Mouse (Mus musculus): ENCODE data around the gene Opcml. TPM values are rescaled to one million over a fixed set of nuclear protein-coding genes. Genes with fewer than 3 reads are reported as not detected.

The Opcml gene
- total RNA-seq, 2 experiments from 2014 or later = 235 to 266 TPM

DNA sequence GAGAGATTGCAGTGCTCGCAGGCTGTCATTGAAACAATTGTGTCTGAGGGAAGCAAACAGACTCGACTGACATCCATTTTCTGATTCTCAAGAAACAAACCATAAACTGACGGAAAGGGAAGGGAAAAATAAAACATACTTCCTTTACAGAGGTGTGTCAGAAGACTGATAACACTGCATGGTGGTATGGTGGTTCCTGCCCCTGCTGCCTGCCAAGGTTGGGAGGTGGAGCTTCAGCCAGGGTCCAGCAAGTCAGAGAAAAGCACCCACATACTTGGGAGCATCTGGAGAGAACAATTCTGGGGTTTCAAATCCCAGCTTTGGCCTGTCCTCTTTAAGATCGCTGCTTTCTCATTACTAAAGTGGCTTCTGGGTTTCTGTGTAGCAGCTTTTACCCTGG is 201.0 kb downstream of the Opcml start:
- no peak for DNase-seq (ENCODE audit: extremely low spot score in 1 of 2, low spot score in 1 of 2)

GRCm38 (mm10) chr9:27996536-27996935 is 206.0 kb downstream of the Opcml start:
- no peak for DNase-seq (ENCODE audit: extremely low spot score in 1 of 2, low spot score in 1 of 2)

DNA sequence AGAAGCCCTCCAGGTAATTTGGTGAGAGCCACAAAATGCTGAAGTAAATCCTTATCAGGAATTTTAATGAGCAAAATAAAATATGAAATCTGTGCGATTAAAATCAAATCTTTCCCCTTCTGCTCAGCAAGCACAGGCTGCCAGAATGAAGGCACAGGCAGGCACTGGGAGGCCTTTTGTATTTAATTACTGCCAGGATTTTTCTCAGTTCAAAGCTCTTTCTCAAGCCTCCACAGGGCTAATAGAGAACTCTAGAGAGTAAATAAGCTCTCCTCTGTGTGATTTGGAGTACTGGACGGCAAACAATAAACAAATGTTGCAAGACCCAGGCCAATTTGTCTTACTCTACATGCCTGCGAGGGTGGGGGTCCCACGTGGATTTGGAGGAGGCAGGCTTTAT is 208.2 kb downstream of the Opcml start:
- no peak for DNase-seq (ENCODE audit: extremely low spot score in 1 of 2, low spot score in 1 of 2)

DNA sequence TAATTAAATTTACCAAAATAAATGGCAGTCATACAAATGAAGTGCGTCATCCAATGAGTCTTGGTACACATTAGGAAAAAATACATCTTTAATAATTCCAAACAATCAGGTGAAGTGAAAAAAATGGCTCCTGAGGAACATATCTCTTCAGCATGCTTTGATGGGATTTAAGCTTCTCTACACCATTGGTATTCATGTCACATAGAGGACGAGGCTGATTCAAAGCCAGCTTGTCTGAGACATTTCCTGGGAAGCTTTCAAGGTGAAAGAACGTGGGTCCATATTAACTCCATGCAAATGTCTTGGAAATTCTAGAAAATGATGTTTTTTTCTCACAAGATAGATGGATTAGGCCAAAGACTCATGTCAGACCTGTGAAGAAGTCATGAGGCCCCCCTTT is 212.6 kb downstream of the Opcml start:
- no peak for DNase-seq (ENCODE audit: extremely low spot score in 1 of 2, low spot score in 1 of 2)

DNA sequence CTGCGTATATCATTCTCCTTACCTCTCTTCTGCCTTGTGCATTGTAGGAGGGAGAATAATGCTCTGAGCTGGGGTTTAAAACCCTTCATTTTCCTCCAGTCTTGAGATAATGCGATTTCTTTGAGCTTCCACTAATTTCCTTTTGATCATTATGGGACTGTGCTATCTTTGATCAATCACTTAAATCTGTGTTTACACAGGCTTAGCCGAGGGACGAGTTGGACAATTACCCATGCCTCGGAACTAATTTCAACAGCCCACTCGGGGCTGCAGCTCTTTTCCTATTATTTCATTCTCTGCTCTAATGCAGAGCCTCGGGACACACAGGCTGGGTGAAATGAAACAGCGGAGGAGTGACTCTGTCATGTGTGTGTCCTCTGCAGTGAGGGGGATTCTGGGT is 220.9 kb downstream of the Opcml start:
- no peak for DNase-seq (ENCODE audit: extremely low spot score in 1 of 2, low spot score in 1 of 2)

DNA sequence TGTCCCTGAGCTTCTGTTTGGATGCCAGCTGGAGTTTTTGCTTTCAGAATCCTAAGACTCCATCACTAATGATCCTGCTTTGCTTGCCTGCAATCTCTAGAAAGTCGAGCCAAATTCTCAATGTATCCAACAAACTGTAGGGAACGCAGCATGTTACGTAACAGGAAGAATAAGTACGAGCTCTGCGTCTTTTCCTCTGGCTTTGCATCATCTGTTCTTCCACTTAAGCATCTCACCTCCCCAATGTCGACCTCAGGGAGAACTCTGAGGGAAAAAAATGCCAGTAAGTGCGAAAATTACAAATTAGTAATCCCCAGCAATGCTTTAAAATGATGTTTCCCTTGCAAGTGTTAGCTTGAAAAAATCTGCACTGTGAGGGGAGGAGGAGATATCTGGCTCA is 222.1 kb downstream of the Opcml start:
- DNase-seq (ENCODE audit: extremely low spot score in 1 of 2, low spot score in 1 of 2) = no peak

DNA sequence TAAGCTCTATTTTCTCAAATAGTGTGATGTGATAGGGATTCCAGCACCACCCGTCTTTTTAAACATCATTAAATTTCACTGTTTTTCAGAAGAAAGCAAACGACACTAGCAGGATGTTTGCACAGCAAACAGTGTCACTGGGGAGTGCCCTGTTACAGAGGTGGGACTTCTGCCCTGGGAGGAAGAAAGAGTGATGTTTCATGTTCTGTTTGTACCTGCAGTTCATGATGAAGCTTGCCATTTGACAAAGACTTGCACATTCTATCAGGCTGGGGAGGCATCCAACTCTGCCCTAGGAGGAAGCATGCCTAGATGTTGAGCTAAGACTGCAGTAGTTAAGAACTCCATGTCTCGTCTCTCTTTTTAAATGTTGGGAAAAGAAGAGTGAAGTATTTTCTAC is 222.6 kb downstream of the Opcml start:
- DNase-seq (ENCODE audit: extremely low spot score in 1 of 2, low spot score in 1 of 2) = no peak

DNA sequence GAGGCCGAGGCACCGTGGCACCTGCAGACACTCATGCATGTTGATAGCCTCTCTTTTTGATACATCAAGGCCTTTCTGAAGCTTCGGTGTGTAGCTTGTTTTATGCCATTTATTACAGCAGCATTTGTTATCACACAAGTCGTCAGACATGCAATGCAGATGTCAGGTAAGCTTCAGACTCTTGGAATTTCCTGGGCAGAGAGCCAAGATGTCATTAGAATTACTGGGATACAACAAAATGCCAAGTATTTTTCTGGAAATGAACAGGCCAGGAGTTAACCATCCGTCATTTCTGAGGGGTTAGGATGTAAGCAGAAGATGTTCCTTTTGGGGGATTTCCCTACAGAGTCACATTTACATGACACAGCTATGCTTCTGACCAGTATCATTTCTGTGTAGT is 237.6 kb downstream of the Opcml start:
- no peak for DNase-seq (ENCODE audit: extremely low spot score in 1 of 2, low spot score in 1 of 2)

- no peak for DNase-seq (ENCODE audit: extremely low spot score in 1 of 2, low spot score in 1 of 2)
Measured at GRCm38 (mm10) chr9:28028788-28029393, 238.3 kb downstream of the Opcml start.

DNA sequence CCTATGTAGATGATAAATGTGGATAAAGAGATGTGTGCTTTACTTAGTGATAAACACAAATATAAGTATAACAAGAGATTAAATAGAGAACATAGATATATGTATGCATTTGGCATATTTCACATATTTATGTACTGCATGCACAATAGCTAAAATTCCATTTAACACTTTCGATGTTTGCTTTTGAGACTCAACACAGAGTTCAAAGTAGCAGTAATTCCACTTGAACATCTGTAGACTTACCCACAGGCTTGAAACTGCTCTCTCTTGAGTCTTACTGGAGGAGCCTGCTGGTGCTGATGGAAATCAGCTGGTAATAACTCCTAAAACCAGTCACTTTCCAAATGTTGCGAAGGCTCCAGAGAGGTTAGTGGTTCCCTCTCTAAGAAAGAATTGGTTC is 258.6 kb downstream of the Opcml start:
- no peak for DNase-seq (ENCODE audit: extremely low spot score in 1 of 2, low spot score in 1 of 2)

GRCm38 (mm10) chr9:28057171-28057845 is 266.7 kb downstream of the Opcml start:
- DNase-seq (ENCODE audit: extremely low spot score in 1 of 2, low spot score in 1 of 2) = no peak

- peak in 1 of 2 experiments; percentile 16 for DNase-seq (ENCODE audit: extremely low spot score in 1 of 2, low spot score in 1 of 2)
Measured at GRCm38 (mm10) chr9:28065126-28065525, 274.6 kb downstream of the Opcml start.

DNA sequence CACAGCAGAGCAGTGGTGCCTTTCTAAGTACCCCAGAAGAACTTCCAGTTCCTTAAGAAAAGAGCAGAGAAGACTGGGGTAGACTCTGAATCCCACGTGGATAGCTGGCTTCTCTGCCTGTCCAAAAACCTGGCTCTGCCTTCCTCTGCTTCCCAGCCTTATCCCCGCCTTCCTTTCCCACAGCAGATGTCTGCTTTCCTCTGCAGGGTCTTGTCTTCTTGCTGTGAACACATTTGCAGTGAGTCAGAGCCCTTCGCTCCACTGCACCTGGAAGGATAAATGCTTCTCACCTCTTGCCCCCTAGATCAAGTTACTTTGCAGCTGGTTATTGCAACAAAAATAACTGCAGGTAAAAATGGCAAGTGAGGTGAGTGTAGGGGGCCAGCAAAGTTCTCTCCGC is 290.1 kb downstream of the Opcml start:
- no peak for DNase-seq (ENCODE audit: extremely low spot score in 1 of 2, low spot score in 1 of 2)

- DNase-seq (ENCODE audit: extremely low spot score in 1 of 2, low spot score in 1 of 2) = no peak
Measured at GRCm38 (mm10) chr9:28083754-28084153, 293.2 kb downstream of the Opcml start.

DNA sequence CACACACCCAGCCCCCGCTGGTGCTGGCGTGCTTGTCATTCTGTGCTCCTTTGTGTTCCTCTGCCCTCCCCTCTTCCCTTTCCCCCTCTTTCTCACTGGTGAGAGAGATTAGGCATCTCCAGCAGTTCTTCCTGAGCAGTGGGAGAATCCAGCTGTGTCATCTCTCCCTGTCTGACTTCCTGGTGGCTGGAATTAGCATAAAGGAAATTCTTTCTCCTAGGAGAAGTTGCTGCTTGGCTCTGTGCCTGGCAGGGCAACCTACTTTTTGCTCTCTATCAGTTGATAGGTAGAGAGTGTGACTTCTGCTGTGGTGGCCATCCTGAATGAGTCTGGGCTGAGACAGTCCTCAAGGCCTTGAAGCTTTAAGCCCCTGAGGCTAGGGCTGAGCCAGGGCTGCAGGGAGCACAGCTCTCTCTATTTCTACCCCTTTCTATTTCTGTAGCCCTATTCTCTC is 293.7 kb downstream of the Opcml start:
- no peak for DNase-seq (ENCODE audit: extremely low spot score in 1 of 2, low spot score in 1 of 2)

- no peak for DNase-seq (ENCODE audit: extremely low spot score in 1 of 2, low spot score in 1 of 2)
Measured at GRCm38 (mm10) chr9:28091395-28091794, 300.8 kb downstream of the Opcml start.

DNA sequence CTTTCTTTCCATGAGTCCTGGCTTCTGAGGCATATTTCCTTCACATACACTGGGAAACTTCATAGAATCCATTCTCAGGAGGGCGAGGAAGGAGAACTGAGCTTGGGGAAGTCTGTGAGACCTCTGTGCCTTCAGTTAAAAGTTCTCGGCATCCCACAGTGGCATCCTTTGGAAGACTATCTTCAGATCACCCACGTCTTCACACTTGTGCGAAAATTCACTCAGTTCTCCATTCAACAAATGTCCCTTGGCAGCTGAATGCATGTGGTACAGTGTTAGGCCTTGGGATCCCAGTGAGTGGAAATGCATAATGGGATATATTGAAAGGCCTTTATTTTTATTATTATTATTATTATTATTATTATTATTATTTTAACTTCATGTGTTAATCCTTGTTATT is 304.1 kb downstream of the Opcml start:
- no peak for DNase-seq (ENCODE audit: extremely low spot score in 1 of 2, low spot score in 1 of 2)

- DNase-seq (ENCODE audit: extremely low spot score in 1 of 2, low spot score in 1 of 2) = no peak
Measured at GRCm38 (mm10) chr9:28096204-28096603, 305.6 kb downstream of the Opcml start.

- no peak for DNase-seq (ENCODE audit: extremely low spot score in 1 of 2, low spot score in 1 of 2)
Measured at GRCm38 (mm10) chr9:28101981-28102380, 311.4 kb downstream of the Opcml start.

- no peak for DNase-seq (ENCODE audit: extremely low spot score in 1 of 2, low spot score in 1 of 2)
Measured at GRCm38 (mm10) chr9:28121858-28122257, 331.3 kb downstream of the Opcml start.

DNA sequence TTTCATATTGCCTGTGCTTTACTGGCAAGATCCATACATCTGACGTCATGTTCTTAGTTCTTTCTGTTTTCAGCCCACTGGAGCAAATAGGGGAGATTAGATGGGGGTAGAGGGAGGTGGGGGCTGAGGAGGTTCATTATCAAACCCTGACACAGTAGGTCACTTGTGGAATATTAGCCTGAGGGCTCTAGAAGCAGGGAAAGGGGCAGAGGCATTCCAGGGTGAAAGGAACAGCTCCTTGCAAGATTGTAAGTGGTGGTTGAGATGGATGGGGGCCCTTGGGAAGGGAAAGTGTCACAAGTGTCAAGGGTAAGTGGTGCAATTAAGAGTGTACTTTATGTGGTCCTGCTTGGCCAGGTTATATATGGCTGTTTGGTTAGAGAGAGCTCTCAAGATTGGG is 338.2 kb downstream of the Opcml start:
- DNase-seq (ENCODE audit: extremely low spot score in 1 of 2, low spot score in 1 of 2) = no peak

DNA sequence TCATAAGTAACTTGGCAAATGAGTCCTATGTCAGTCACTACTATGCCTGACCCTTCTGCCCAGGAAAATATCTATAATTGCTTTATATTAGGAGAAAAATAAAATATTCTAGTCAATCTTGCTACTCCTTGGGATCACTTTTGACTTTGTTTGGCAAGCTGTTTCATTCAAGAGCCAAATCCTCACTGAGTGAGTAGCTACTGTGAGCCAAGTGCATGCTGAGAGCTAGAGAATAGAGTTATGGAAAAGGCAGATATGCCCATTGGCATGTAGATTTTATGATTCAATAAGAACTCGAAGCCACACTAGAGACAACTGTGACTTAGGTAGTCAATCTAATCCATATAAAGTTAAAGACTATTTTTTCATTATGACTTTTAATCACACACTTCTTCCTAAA is 340.9 kb downstream of the Opcml start:
- no peak for DNase-seq (ENCODE audit: extremely low spot score in 1 of 2, low spot score in 1 of 2)

Data from layer of hippocampus, postnatal 25 days (tissue).